Mouse (Mus musculus) spleen, embryonic (tissue): ENCODE results near the gene Fbxw4.

Experiments
- CTCF ChIA-PET: fragments of 350-600 bp; sonication (Branson Sonifier 250); formaldehyde crosslinking; loops from one replicate; lab custom pipeline; 2022; lab: Charles Lee

Gene Fbxw4

DNA sequence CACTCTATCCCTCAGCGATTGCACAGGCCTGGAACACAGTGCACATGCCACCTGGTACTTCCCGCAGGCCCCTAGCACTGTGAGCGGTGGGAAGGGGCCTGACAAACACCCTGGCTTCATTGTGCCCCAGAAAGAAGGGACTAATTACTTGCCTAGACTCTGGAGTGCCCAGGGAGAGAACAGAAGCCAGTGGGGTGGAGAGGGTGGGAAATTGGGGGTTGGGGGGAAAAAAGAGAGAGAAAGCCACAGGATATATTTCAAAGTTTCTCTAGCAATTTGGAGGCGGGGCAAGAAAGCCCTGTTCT lies 43.9 kb downstream of the Fbxw4 start:
- CTCF ChIA-PET, result no interaction called here

DNA sequence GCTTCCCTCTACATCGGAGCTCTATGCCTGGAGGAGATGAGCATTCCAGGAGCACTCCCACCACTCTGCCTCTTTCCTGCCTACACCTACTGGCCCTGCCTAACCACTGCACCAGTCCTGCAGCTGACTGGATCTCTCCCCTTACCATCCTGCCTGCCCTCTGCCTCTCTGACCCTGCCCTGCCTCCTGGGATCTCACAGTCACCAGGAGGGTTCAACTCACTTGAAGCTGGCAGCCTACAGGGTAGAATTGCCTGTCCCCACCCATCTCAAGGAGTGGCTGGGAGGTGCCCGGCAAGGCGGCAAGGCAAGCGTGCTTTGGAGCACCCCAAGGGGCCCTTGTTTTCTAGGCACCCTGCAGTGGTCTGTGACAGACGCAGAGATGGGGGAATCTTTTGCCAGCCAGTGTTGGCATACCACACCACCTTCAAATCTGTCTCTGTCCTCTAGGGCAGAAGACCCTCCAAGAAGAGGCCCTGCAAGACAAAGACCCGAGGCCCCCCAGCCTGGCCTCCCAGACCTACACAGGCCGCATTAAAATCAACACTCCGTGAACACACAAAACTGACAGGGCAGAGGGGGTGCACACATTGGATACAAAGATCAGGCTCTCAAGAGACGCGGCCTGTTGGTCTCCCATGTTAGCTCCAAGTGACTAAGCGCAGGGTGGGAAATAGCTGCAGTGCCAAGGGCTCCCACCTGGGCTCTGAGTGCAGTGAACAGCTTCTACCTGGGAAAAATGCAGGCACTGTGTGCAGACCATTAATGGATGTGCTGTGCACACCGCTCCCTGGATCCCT lies 44.5 kb downstream of the Fbxw4 start:
- CTCF ChIA-PET, result no interaction called here

DNA sequence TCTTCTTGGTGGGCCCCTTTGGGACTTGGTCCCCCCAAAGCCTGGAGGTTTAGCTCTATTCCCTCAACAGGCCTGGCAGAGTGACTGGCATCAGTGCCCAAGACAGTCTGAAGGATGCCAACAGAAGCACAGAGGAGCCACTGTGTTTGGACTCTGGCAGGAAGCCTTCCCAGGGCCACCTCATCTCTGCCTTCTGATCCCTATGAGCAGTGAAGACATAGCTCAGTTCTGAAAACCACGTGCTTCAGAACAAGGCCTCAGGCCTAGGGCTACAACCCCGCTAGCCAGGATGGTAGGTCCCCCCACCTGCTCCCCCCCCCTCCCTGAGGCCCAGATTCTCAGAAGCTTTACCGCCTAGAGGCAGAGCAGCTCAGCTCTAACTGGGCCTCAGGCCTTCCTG lies 45.2 kb downstream of the Fbxw4 start:
- CTCF ChIA-PET, result no interaction called here

DNA sequence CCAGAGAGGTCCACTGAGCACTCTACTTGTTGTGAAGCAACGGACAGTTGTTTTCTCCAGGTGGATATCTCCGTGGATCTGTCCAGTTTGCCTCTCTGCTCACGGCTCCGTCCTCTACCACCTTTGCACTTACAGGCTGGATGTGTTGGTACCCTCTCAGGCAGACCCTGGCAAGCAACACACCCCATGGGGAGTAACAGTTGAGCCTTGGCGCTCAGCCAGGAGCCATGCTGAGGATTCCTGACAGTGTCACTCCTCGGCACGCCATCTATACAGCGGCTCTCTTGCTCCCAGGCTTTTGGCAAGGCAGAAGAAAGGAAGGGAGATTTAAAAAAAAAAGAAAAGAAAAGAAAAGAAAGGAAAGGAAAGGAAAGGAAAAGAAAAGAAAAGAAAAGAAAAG lies 45.7 kb downstream of the Fbxw4 start:
- CTCF ChIA-PET, result no interaction called here

DNA sequence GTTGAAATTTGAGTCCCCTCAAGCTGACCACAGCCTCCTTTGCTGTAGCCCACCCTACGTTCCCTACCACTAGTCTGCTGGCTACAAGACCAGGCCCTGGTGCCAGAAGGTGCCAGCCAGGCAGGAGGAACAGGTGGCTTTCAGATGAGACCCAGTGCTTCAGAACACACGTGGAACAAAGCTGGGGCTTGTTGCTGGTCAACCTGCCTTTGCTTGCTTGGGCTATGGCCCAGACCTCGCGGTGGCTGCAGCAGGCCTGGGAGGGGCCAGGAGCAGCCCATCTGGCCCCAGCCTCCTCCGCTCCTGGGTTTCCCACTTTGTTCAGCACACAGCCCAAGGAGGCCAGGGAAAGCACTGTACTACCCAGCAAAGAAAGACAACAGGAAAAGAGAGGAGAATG lies 49.3 kb downstream of the Fbxw4 start:
- CTCF ChIA-PET, result no interaction called here

DNA sequence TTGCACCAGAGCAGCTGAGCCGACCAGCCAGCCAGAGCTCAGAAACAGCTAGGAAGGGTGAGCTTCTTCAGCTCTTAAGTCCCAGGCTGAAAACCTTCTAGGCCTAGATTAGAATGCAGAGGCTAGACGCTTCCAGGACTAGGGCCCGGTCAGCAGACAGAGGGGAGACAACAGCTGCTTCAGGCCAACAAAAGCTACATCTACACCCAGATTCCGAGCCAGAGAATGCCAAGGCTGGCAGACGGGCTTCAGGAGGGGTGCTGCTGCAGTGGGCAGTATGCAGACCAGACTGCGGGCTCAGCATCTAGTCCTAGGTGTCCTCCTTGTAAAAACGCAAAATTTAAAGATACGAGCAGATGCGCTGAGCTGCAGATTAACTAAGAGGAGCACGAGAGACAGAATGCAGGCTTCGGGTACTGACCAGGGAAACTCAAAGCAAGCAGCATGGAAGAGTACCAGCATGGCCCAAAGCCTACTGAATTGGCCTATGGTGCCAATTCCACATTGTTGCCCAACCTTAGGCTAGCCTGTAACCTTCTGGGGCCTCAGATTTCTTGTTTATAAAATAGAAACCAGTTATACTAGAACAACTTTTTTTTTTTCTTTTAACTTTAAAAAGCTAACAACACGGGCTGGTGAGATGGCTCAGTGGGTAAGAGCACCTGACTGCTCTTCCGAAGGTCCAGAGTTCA lies 51.3 kb downstream of the Fbxw4 start:
- CTCF ChIA-PET, result no interaction called here

DNA sequence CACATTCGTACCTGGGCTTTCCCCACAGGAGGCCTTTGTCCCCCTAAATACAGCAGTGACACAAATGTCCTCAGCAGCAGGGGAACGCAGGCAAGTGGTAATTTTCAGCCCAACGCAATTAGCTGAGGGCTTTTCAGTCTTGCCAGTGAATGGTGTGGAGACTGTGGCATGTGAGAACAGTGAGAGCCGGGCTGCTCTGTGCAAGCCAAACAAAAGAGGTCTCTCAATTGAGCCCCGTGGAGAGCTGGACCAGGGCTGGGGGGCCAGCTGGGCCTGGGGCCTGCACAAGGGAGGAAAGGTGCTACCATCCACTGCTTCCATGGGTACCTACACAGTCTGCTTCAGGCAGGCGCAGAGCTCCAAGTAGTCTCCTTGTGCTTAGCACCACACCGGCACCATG lies 52.6 kb downstream of the Fbxw4 start:
- CTCF ChIA-PET, result no interaction called here

DNA sequence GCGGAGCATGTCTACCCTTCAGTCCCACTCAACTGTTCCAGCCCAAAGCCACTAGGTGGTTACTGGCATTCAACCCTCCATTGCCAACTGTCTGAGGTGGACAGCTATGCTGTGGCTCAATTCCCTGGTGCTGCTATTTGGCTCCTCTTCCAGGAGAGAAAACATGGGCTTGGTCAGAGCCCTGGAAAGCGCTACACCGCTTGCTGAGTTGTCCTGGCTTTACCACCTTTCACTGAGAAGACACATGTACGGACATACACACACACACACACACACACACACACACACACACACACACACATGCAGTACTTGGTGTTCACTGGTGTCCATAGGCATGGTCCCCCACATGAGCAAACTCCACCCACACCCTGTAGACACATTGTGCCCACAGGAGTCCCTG lies 53.4 kb downstream of the Fbxw4 start:
- CTCF ChIA-PET, result interaction anchor here (0.6 kb wide), 1 partner anchor 494 kb away, joined by 4 read pairs; no protein-coding TSS in a partner anchor

DNA sequence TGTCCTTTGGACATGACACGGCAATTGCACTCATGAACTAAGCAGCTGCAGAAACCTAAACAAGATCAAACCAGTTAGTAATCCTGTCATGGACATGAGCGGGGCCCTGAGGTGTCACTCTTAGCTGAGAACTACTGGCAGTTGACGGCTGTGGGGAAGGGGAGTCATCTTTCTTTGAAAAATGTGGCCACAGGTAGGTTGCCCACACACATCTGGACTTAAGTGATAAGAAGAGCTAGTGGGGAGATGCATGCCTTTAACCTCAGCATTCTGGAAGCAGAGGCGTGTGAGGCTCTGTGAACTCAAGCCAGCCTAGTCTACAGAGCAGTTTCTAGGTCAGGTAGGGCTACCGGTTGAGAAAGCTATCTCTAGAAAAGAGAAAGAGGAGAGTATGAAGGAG lies 57.5 kb downstream of the Fbxw4 start:
- CTCF ChIA-PET, result no interaction called here

DNA sequence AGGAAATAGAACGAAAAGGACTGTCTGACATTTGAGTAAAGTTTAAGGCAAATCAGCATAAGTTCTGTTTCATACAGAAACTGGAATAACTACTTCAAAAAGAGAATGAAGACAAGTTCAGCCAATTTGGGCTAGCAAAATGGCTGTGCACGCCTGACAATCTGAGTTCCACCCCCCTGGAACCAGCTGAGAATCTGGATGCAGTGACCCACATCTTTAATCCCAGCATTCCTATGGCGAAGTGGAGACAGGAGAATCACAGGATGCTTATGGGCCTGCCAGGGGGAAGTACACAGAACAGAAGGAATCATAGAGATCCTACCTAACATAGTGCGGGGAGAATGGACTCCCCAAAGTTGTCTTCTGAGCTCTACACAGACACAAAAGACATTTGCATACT lies 63.0 kb downstream of the Fbxw4 start:
- CTCF ChIA-PET, result no interaction called here

DNA sequence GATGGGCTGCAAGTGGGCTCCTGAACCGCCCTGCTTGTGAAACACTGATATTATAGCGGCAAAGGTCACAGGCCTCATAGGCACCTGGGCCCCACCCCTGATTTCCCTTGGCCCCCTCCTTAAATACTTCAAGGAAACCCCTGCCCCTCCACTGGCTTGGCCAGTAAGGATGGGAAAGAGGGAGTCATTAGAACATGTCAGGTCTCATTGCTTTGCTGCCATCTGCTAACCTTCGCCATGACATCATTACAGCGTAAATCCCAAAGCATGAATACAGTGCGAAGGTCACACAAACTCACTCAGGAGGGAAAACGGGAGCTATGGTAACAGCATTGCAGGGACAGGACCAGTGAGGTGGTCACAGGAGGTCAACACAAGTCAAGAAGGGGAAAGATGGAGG lies 63.7 kb downstream of the Fbxw4 start:
- CTCF ChIA-PET, result no interaction called here

DNA sequence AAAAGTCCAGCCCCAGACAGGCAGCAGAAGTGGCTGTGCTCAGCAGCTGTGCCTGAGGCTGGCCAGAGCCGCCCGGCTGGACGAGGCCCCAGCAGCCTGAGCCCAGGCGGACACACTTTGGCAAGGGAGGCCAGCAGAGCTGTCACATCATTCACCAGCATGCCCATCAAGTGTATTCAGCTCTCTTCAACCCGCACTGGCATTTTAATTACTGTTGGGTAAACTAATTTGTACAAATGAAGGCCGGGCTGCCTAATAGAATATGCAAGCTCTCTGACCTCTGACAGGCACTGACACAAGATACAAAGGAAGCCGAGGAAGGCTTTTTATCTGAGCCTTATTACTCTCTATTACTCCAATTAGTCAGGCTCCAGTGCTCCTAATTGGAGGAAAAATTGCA lies 64.1 kb downstream of the Fbxw4 start:
- CTCF ChIA-PET, result no interaction called here

DNA sequence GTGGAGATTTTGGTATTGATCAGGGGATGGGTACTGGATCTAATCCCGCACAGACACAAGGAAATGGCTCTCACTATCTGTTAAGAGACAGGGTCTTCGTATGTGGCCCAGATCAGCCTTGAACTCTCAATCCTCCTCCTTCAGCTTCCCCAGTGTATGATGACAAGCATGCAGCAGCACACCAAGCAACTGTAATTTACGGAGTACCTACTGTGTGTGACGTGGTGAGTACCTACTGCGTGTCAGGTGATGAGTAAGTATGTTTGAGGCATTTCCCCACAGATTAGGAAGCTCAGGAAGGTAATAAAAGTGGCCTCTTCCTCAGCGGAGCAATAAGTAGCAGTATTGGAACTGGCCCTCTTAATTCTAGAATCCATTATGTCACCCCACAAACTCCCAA lies 64.6 kb downstream of the Fbxw4 start:
- CTCF ChIA-PET, result no interaction called here

DNA sequence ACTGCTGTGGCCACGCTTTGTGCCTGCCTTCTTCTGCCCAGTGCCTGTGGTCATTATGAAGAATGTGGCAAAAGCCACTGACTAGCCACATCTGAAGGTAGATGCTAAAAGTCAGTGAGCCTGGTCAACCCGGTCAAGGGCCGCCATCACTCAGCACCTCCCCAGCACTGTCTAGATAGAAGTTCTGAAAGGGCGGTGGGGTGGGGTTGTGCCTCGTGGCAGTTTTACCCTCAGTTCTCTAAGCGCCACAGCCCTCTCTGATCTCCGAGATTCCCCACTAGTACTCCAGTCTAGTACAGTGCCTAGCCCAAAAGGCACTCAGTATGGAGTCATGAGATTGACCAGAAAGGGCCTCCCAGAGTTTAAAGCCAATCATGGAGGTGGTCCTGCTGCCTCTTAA lies 66.0 kb downstream of the Fbxw4 start:
- CTCF ChIA-PET, result interaction anchor here (0.6 kb wide), 1 partner anchor 151 kb away, joined by 3 read pairs; no protein-coding TSS in a partner anchor

DNA sequence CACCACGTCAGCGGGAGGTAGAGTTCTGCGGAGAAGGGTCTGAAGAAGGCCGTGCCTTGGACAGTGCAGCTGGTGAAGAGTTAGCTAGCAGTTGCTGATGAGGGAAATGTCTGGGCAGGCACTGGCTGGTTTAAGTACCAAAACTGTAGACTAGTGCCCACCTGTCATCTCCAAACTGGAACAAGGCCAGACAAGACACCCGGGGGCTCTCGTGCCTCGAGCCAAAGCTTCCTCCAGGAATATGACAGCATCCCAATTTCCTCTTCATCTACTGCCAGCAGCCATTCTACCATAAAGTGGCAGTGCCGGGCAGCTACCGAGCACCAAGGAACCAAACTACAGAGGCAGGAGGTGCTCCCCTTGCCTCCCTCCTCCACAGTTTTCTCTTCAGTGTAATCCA lies 67.2 kb downstream of the Fbxw4 start:
- CTCF ChIA-PET, result interaction anchor here (1.1 kb wide), 1 partner anchor 17 kb away, joined by 3 read pairs; no protein-coding TSS in a partner anchor

DNA sequence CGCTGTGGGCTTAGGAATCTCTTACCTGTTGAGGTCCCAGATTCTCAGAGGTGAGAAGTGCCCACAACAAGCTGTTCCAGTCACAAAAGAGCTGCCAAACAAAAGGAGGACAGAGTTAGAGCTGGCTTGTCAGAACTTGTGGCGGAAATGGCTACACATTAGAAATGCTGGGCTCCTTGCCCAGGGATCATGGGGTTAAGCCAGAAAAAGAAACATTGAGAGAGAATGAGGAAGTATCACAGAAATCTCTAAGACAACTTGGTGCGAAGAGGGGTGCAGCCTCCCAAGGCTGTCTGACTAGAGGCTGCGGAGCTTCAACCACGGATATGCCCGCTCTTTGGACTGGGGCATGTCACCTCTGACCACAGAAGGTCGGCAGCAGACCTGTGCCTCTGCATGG lies 68.4 kb downstream of the Fbxw4 start:
- CTCF ChIA-PET, result interaction anchor here (1.0 kb wide), 1 partner anchor 17 kb away, joined by 3 read pairs; no protein-coding TSS in a partner anchor

DNA sequence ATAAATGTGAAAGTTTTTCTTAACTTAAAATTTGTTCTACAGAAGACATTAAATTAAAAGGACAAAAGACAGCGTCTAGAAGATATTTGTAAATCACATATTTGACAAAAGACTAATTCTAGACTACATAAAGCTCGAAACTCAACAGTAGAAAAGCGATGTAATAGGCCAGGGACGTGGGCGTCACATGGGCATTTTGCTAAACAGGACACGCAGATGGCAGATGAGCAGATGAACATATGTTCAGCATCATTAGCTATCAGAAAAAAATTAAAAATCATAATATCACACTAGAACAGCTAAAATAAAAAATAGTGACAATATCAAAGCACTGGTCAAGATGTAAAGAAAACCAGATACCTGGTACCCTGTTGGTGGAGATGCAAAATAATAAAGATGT lies 70.4 kb downstream of the Fbxw4 start:
- CTCF ChIA-PET, result no interaction called here

DNA sequence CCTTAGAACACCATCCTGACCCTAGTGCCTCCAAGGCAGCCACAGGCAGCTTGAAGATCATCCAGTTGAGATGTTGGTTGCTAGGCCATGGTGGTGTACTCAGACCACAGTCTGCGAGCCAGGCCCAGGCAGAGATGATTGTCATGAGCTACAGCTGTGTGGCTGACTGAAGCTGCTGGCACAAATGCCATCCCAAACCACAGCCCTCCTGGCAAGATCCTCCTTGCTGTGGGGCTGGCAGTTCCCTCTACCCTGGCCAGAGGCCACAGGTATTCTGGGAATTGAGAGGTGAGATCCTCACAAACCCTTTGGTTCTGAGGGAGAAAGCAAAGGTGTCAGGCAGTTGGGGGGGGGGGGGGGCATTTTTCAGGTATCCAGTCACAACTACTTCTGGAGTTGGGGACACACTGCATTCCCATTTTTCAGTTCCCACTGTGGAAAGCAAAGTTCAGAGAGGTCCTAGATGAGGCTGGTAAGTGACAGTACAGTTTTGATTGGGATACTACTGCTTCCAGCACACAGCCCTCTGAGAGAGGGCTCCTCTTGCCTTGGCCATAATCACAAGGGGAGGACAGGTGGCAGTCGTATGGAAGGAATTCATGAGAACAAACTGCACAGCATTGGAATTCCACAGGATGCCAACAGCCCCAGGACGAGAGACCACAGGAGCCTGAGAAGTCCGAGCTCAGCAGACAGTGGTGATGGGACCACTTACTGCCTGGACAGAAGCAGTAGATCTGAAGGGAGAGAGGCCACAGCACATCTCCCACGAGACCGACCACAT lies 72.4 kb downstream of the Fbxw4 start:
- CTCF ChIA-PET, result no interaction called here

DNA sequence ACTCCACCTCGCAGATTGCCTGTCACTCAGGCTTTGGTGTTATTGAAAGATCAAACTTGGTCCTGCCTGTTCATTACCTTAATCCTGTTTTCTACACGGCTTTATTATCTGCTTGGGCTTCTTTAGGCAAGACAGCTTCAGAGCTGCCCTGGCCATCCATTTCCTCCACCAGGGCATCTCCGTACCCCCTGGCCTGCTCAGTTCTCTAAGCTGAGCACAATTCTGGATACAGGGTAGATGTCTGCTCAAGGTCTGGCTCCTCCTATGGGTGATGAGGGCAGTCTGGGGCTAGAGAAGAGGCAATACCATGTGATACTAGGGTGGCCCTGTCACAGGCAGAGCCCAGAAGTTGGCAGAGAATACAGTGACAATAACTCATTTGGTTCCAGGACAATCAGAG lies 73.3 kb downstream of the Fbxw4 start:
- CTCF ChIA-PET, result no interaction called here

DNA sequence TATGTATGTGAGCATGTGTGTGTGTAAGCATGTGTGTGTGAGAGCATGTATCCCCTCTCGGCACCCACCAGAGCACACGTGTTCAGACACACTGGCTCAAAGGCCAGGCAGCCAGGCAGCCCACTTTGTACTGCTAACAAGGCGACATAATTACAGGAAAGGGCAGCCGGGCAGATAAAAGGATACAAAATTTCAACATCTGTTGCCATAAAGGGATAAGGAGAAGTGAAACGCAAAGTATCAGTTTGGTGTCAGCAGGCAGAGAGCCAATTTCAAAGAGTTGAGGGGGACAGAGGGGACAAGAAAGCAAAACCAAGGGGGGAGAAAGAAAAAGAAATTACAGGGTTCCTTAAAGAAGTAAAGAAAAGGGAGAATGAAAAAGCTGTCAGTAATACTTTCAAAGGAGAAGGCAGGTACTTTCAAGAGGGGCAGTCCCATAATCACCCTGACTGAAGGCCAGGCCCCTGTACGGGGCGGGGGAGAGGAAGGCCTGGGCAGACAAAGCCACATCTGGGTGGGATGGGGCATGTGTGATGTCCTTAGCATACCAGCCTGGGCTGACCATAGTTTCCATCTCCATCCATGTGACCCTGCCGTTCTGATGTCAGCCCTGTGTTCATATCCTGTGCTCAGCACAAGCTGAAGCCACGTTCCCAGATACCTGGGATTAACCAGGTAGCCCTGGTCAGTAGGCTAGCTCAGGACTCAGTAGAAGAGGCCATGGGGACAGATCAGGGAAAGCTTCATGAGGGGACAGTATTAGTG lies 75.1 kb downstream of the Fbxw4 start:
- CTCF ChIA-PET, result interaction anchor here (0.8 kb wide), 1 partner anchor 9 kb away, joined by 3 read pairs; no protein-coding TSS in a partner anchor

DNA sequence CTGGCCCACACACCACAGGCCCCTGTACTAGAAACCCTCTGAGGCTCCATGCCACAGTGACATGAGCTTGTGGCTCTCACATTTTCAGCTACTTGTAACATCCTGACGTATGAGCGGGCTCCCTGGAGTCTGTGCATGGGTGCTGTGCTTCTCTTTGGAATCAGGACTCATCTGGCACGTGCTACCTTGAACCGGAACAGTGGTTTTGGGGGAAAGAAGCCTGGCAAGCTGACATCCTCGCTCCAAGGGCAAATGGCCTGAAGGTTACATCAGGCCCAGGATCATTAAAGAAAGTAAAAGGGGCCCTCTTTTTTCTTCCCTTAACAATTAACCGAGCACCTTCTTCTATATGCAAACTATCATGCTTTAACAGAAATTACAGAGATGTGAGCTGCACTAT lies 77.0 kb downstream of the Fbxw4 start:
- CTCF ChIA-PET, result no interaction called here

DNA sequence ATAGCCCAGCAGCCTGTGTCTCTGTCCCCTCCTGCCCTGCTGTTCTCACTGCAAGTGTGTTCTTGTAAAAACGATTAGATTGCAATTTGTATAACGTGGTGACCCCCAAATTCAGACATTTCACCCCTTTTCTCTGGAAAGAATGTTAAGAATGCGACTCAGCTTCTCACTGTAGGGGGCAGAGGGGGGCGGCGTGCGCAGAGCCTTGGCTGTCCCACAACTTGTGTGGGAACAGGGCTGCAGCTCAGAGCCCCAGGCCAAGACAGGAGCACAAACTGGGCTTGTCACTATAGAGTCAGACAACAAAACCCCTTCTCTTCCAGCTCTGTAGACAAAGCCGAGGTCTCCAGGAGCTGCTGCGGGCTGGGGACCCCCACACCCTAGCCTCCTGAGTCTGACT lies 78.0 kb downstream of the Fbxw4 start:
- CTCF ChIA-PET, result no interaction called here
